Mouse (Mus musculus) layer of hippocampus, adult 11-12 months (tissue): ENCODE data around the gene Sart1.

Experiments used
- DNase-seq: peaks from one replicate; pipeline ENCODE4 v3.0.0; 2022; ENCODE audit warnings: low spot score

Sart1 gene

DNA sequence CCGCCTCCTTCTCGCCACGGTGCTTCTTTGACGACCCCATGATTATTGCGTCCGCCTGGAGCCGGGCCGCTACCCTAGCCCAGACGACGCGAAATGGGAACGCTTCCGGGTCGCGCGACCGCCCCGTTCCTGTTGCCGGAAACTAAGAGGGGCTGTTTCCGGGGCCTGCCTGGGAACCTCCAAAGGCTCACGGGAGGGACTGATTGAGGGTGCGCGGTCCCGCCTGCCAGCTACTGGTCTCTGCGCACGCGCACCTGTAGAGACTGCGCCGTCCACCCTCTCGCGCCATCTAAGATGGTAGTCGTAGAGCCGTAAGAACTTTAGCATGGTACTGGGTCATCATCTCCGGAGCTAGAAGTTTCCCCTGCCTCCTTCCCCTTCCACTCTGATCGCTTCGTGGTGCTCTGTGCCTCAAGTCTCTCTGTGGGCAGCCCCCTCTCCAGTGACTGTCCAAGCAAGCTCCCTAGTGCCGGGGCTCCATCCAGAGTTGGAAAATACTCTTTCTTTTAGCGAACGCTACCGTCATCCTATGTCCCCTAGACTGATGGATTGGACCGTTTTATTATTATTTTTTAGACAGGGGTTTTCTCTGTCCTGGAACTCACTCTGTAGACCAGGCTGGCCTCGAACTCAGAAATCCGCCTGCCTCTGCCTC is at the start of gene Sart1:
TSS of gene Sart1 (minus strand) at position 116 of the 655 bp plus-strand sequence.
- peak; percentile 96 for DNase-seq

DNA sequence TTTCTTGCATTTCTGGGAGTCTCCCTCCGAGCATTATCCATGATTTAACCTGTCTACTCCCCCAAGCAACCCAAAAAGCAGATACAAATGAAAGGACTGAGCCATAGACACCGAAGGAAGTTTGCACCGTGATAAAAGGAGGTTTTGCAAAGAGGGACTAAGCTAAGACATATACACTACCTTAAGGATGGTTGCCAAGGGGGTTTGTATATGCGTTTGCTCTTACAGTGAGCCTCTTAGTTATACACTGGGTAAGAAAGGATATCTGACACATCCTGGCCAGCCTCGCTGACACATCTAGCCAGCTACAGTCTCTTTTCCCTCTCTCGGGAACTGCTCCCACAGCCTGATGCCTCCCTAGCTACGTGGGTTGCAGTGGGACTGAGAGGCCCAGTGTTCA is 45.4 kb upstream of the Sart1 start:
- no peak for DNase-seq

DNA sequence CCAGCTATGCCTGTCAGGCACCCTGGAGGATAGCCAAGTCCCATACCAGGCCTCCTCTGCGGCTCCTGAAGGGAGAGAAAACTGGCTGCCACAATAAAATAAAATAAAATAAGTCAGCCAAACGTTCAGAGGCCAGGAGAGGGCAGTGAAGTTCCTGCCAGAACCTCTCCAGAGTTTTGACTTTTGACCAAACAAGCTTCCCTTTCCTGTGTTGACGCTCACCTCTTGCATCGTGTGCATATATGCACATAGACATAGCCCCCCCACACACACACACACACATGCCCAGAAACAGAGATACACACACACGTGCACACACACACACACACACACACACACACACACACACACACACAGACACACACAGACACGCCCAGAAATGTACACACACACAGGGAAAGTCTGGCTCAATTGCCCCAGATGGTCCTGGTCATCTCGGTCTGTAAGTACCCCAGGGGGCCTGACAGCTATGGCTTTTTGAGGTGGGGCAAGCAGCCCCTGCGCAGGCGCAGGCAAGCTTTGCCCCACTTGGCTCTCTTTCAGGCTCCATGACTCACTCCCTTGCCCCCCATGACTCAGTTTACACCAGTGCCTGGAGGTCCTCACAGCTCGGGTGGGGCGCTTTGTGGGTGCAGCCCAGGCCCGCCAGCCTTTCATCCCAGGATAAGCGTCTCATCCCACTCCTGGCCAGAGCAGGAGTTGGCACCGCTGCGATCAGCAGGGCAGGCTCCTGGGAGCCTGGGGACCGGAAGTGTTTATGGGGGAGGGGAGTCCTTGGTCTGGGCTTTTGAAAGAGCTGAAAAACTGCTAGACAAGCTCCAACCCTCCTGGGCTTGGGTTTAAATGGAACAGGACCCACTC is 44.7 kb upstream of the Sart1 start:
- no peak for DNase-seq

DNA sequence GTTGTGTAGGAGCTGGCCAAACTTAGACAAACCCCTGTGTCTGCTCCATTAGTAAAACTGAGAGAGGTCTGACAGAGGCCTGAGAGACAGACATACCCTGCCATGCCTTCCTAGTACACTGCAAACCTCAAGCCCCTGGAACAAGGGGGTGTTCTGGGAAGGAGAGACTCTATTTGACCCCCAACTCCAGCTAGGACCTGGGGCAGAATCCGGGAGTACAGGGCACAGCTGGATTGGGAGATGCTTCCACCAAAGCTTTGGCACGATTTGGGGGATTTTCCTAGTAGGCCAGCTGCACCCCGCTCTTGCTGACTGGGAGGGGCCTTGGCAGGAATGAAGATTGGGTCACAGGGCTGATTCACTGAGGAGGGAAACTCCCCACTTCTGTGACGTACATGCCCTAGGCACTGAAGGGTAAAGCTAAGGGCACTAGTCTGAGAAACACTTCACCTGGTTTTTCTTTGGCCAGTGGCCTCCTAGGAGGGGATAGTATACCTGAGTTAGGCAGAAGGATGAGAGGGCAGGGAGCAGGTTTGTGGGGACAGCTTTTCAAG is 43.5 kb upstream of the Sart1 start:
- DNase-seq: no peak

DNA sequence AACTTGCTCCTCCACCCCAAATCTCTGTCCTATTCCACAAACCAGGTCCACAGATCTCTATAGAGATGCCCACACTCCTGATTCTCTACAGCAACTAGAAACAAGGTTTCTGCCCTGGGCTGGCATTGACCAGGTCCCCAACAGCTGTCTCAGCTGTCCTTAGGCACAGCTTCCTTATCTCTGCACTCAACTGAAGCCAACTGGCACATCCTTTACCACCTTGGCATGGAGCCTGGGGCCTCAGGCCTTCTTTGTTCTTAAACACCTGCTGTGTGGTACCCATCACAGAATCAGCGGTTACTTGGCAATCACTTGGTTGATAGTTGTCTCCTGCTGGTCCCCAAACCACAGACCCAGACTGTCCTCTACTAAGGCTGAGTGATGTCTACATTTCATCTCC is 41.9 kb upstream of the Sart1 start:
- DNase-seq: no peak

DNA sequence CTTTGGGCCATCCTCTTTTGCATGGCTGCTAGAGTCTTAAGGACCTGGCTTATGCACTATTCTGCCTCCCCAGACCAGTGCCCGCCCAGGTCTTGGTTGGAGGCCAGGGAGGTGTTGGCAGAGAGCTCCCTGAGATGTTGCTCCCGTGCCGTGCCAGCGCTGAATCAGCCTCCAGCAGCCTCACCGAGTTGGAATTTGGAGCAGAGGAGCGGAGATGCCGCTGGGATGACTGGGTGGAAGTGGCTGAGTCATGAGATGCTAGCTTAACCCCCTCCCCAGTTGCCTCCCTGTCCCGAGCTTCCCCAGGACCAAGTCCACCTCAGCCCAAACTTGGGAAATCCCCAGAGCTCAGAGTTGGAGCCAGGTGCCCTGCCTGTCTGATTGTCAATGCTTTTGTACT is 41.3 kb upstream of the Sart1 start:
- no peak for DNase-seq

DNA sequence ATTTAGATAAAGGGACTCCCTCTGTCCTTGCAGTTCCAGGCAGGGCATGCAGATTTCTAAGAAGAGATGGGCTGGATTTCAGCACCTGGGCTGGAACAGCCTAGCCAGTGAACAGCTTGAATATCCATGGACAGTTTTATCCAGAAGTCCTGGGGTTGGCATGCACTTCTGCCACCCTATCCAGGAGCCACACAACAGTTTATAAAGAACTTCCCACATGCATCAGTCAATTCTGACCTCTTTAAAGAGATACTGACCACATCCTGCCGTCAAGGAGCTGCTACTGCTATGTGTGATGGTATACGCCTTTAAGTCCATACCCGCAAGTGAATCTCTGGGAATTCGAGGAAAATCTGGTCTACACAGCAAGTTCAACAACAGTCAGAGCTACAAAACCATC is 40.7 kb upstream of the Sart1 start:
- DNase-seq: no peak

DNA sequence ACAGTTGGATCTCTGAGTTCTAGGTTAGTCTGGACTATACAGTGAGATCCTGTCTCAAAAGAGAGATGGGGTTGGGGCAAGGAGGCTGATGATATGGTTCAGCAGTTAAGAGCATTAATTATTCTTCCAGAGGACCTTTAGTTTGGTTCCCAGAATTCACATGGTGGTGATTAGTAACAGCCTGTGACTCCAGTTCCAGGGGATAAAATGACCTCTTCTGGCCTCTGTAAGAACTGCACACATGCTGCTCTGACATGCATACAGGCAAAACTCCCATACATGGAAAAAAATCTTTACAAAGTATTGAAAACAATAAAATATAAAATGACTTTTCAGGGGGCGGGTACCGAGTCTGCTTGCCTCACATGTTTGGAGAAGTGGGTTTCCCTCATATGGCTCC is 39.6 kb upstream of the Sart1 start:
- DNase-seq: no peak

DNA sequence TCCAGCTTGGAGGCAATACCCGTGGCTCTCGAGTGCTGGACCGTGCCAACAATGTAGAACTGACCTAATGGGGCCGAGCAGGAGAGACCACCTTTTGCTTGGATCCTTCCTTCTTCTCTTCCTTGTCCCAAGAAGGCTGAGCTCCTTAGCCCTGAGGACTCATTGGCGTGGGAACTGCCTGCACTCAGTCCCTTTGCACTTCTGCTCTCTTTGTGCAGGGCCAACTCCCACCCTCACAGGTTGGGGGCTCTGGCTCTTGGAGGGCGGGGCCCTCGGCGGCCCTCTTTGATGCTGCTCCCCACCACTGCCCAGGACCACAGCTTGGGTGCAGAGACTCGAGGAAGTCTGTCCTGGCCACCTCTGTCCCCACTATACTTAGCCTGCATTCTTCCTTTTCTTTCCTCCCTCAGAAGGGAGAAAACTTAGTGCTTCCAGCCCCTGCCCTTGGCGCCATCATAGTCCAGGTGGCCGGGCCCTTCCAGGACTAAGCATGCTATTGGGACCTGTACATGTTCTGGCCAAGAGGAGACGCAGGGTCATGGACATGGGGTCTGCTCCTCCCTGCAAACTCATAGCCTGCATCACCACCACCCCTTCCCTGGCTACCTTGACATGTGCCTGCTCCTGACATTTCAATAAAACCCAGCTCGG is 38.3 kb upstream of the Sart1 start:
- no peak for DNase-seq

DNA sequence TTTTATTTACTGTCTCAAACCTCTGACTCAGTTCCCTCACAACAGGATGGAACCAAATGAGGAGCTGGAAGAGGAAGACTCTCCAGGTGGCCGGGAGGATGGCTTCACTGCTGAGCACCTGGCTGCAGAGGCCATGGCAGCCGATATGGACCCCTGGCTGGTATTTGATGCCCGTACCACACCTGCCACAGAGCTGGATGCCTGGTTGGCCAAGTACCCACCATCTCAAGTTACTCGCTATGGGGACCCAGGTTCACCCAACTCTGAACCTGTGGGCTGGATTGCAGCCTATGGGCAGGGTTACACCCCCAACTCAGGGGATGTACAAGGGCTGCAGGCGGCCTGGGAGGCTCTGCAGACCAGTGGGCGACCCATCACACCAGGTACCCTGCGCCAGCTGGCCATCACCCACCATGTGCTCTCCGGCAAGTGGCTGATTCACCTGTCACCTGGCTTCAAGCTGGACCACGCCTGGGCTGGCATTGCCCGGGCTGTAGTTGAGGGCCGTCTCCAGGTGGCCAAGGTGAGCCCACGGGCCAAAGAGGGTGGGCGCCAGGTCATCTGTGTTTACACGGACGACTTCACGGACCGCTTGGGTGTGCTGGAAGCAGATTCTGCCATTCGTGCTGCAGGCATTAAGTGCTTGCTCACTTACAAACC is 37.5 kb upstream of the Sart1 start:
- no peak for DNase-seq

DNA sequence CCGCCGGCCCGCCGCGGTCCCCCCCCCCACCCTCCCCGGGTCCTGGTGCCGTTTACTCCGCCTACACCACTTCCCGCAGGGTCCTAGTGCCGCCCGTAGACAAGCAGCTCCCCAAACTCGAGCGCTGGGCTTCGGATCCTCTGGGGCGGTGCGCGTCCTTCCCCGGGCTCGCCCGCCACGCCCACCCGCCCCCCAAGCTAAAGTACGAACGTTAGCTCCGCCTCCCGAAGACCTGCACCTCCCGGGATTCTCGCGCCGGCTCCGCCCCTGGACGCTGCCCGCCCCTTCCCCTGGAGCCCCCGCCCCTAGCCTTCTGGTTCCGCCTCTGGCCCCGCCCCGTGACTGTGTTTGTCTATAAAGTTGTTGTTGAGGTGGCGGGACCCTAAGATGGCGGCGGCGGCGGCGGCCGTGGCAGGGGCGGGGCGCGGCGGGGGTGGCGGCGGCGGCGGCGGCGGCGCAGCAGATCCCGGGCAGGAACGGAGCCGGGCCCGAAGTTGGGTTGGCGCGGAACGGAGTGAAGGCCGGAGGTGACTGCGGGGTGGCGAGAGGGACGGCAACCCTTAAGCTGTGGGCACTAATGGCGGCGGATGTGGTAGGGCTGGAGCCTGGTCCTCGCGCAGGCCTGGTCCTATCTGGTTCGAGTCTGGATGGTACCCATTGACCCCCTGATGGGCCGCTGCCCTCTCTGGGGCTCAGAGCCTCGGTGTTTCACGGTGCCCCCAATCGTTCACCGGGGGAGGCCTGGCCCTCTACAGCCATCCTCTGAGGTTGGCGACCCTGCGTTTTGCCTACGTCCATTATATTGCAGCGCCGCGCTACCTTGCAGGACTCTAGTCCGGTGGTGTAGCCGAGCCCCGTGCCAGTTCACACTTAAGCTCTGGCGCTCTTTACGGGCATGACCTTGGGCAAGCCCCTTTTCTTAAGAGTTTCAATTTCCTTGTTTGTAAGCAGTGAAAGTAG is 36.6 kb upstream of the Sart1 start, which contains the start of the genes Drap1 and AI837181:
TSS of gene Drap1 (minus strand) at position 198 of the 960 bp plus-strand sequence.
TSS of gene AI837181 (plus strand) at position 363 of the 960 bp plus-strand sequence.
- DNase-seq: peak; percentile 94

DNA sequence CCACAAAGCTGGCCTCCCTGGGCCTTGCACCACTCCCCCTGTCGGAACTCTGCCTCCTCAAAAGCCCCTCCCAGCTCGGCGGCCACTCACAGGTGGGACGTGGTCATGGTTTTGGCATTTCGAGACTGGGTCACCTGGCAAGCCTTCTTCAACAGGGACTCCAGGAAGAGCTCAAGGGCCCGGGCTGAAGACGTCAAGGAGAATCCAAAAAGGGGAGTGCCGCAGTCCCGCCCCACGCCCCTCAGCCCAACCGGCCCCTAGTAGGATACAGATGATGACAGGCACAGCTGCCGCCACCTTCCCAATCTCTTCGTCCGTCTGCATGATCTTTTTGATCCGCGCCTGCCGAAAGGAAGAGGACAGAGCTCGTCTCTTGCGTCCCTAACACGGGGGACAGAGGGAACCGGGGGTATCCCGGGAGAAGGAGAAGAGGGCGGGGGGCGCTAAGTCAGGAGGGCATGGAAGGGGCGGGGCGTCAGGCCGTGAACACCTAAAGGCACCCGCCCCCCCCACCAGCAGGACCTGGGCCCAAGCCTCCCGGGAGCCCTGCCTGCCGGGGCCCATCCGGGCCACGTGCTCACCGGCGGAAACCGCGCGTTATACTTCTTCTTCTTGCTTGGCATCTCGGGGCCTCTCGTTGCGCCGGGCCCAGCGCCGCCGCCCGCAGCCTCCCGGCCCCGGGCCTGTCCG is 35.7 kb upstream of the Sart1 start:
- DNase-seq: peak; percentile 66

DNA sequence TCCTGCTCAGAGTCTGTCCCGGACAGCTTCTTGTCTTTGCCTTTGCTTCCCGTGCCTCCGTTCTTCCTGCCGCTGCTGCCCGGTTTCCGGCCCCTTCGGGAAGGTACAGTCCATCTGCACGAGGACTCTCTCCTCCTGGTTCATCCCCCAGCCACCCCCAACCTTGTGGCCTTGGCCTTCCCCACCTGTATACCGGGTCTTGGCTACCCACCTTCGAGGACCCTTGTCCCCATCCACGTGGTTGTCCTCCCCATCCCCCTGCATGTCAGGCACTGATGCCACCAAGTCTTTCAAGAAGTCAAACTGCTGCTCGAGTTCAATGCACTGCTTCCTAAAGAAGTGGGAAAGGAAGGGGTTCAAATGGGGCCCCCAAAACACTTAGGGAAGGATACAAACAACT is 35.1 kb upstream of the Sart1 start:
- DNase-seq: no peak

DNA sequence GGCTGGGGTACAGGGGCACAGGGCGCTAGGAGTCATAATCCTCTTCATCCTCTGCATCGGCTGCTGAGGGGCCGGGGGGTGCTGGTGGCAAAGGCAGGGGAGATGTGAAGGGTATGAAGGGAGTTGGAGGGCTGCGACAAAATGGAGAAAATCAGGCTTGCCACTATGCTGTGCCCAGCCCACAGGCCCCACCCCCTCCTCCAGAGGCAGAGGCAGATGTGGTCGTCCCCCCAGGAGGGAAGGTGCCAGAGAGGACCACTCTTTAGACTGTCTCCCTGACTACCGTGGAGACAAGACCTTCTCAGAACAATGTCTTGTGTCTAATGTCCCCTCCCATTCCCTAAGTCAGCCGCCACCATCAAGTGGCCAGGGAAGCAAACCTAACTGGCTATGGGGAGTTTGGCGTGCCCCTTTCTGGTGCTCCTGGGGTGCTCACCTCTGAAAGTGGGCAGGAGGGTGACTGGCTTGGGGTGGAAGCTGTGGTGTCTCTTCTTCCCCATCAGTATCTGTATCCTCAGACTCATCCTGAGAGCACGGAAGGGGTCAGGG is 34.5 kb upstream of the Sart1 start:
- DNase-seq: no peak

DNA sequence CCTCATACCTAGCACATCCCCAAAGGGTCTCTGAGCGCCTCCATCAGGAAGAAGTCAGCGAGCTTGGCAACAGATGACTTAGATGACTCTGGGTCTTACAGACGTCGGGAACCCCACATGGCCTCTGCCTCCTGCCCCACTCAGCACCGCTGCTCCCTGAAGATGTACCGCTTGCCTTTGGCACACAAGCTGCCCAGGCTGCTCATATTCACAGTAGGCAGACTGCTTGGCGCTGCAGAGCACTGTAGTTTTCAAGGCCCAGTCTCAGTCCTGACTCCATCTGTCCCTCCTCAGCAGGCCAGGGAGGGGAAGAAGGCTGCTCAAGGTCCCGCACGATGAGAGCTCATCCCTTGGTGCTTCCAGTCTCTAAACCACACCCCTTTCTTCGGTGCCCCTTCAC is 33.8 kb upstream of the Sart1 start:
- no peak for DNase-seq

DNA sequence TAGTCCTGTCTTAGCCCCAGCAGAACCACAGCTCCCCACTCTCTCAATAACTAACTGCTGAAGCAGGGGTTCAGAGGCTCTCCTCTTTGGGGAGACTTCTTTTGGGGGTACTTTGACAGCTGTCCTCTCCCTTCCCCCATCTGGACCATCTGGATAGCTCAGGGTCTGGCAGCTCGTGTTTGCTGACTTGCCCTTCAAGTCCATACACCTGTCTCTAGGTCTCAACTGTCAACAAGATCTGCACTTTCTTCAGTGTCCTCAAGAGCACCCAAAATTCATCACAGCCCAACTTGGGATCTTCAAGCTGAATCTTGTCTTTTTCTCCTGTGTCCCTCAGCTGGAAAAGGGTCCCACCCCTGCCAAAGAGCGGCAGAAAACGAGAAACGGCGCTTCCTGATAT is 33.3 kb upstream of the Sart1 start:
- DNase-seq: no peak

DNA sequence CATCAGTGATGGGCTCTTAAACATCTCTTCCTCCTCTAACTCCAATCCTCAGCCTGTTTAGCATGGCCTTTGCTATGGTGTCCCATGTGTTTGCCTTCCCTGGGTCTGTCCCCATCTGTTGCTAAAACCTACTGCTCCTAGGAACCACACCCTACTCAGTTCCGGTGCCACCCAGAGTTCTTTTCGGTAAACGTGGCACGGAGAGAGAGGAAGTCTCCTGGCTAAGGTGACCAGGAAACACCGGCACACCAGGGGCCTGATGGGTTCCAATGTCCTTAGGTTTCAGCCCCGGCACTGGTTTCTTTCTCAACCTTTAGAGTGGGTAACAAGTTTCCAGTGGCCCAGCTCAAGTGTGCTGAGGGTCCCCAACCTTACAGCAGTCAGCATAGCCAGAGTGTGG is 32.1 kb upstream of the Sart1 start:
- no peak for DNase-seq

DNA sequence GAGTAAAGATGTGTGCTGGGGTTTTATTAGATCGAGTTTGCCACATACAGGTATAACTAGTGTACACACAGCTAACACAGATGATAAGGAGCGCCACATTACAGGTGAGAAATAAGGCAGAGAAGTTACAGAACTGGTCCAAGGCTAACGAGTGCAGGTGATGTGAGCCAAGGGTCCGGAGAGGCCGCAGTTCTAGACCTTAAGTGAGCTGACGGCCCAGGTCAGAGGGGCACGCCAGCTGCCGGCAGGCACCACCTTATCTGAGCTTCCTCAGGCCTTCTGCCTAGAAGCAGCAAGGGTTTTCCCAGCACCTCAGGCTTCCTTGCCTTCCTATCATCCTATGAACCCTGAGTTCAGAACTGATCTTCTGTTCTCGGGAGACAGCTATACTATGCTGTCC is 31.1 kb upstream of the Sart1 start:
- DNase-seq: no peak

DNA sequence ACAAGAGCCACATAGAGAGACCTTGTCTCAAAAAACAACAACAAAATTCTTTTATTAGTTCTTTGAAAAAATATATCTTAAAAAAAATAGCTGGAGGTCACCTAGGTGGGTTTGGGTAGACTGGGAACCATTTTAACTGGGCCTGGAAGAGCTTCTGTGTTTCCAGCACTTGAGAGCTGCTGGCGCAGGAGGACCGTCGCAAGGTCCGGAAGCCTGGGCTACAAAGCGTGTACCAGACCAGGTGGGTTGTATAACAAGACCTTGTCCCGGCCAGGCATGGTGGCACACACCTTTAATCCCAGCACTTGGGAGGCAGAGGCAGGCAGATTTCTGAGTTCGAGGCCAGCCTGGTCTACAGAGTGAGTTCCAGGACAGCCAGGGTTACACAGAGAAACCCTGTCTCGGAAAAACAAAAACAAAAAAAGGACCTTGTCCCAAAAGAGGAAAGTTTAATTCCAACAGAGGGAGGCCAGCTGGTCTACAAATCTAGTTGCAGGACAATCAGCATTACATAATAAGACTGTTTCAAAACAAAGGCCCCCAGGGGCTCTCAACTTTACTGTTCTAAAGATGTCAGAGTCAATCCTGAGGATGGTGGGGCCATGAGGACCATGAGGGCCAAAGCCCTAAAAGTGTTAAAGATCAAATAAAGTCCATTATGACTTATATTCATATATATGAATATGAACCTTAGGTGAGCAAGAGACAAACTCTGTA is 30.4 kb upstream of the Sart1 start:
- DNase-seq: no peak
